Mouse (Mus musculus) brain, embryonic 14.5 days (tissue): ENCODE data around the gene Sash1.

Experiments
- CTCF ChIP-seq: fragments of 200-500 bp; IDR thresholded peaks from 2 replicates; pipeline ENCODE4 v1.5.1; 2012; ENCODE audit warnings: inconsistent platforms, mild to moderate bottlenecking, moderate library complexity, borderline replicate concordance; ENCODE audit not compliant: insufficient read depth, insufficient read length; ENCODE audit errors: extremely low read depth
- POLR2A ChIP-seq: fragments of 200-500 bp; IDR thresholded peaks from 2 replicates; pipeline ENCODE4 v1.6.1; 2012; ENCODE audit warnings: mild to moderate bottlenecking, inconsistent platforms, borderline replicate concordance; ENCODE audit not compliant: poor library complexity, insufficient read depth, insufficient read length, severe bottlenecking; ENCODE audit errors: extremely low read depth

DNA sequence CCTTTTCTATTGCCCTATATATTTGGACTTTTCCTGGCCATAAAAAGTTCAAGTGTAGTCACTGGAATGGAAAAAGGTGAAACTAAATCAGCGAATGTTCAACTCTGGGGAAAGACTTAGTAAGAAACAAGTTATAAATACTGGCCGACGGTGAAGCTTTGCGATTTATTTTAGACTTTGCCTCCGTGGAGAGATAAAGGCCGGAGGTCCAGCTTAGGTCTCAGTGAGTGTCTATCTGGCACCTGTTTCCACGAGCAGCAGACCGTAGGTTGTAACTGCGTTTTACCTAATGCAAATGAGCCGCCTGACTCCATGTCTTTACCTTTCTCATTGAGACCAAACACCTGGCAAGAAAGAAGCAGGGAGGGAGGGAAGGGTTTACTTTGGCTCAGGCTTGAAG, 77.5 kb downstream of the Sash1 start:
- TF ChIP-seq CTCF = no peak
- TF ChIP-seq POLR2A = no peak
